Mouse (Mus musculus): Measurements from ENCODE around the gene Cyp17a1. TPM values are rescaled to one million over a fixed set of nuclear protein-coding genes. Genes with fewer than 3 reads are reported as not detected.
A peak's percentile ranks its signal among the peaks of the same experiment; 100 is the strongest.

Cyp17a1 gene
- polyA plus RNA-seq, 1 experiment from 2014 or later, result 5.8 TPM

- H3K4me3 ChIP-seq (ENCODE audit: low read depth, low read length), result no peak overlapping the region
- no peak for DNase-seq
- H3K4me2 ChIP-seq (ENCODE audit: low read depth, low read length), result no peak overlapping the region
- no peak overlapping the region for H3K9ac ChIP-seq (replicated peaks)
- no peak for TF ChIP-seq CTCF (IDR thresholded peaks at IDR 0.05; ENCODE audit: low read depth)
- no peak for TF ChIP-seq EP300 (IDR thresholded peaks at IDR 0.05; ENCODE audit: low read depth)
- WGBS (ENCODE audit: insufficient replicate concordance), result 48% methylated on average over 12 of the region's 12 CpGs
- H3K36me3 ChIP-seq (replicated peaks; ENCODE audit: insufficient read depth, low read length), result no peaks in the 10 kb centered on the region
- H3K27me3 ChIP-seq (ENCODE audit: insufficient read depth, low read length), result no peaks in the 10 kb centered on the region
- H3K9me3 ChIP-seq (ENCODE audit: low read length), result no peaks in the 10 kb centered on the region
- no peak for ATAC-seq
- H3K4me1 ChIP-seq (ENCODE audit: insufficient read depth), result peaks cover 5% of the 10 kb centered on the region; the same call in 1 of the 2 replicates
- no peak overlapping the region for H3K27ac ChIP-seq (ENCODE audit: low read depth)
These were observed 6.9 kb upstream of the Cyp17a1 start for GRCm38 (mm10) chr19:46679720-46680383.

GRCm38 (mm10) chr19:46675641-46676040 is 2.7 kb upstream of the Cyp17a1 start:
- ATAC-seq (no peak), DNase-seq (no peak)
- H3K4me1 ChIP-seq (ENCODE audit: insufficient read depth), result peaks cover 20% of the 10 kb centered on the region
- no peaks in the 10 kb centered on the region for H3K36me3 ChIP-seq (replicated peaks; ENCODE audit: insufficient read depth, low read length)
- no peak overlapping the region for H3K4me3 ChIP-seq (ENCODE audit: low read depth, low read length)
- WGBS (ENCODE audit: insufficient replicate concordance), result 77% methylated on average over 3 of the region's 3 CpGs
- no peak for TF ChIP-seq CTCF (IDR thresholded peaks at IDR 0.05; ENCODE audit: low read depth)
- no peak for TF ChIP-seq EP300 (IDR thresholded peaks at IDR 0.05; ENCODE audit: low read depth)
- no peaks in the 10 kb centered on the region for H3K27me3 ChIP-seq (ENCODE audit: insufficient read depth, low read length)
- H3K9me3 ChIP-seq (ENCODE audit: low read length), result no peaks in the 10 kb centered on the region
- H3K9ac ChIP-seq (replicated peaks), result no peak overlapping the region
- H3K4me2 ChIP-seq (ENCODE audit: low read depth, low read length), result no peak overlapping the region
- no peak overlapping the region for H3K27ac ChIP-seq (ENCODE audit: low read depth)

GRCm38 (mm10) chr19:46670691-46671090 is 2.3 kb downstream of the Cyp17a1 start:
- peaks cover 25% of the 10 kb centered on the region for H3K4me1 ChIP-seq (ENCODE audit: insufficient read depth)
- WGBS (ENCODE audit: insufficient replicate concordance), result 29% methylated on average over 13 of the region's 13 CpGs
- H3K4me2 ChIP-seq (ENCODE audit: low read depth, low read length), result peak overlapping the region; percentile 63
- H3K27me3 ChIP-seq (ENCODE audit: insufficient read depth, low read length), result no peaks in the 10 kb centered on the region
- TF ChIP-seq EP300 (IDR thresholded peaks at IDR 0.05; ENCODE audit: low read depth) (no peak), CTCF (IDR thresholded peaks at IDR 0.05; ENCODE audit: low read depth) (peak; percentile 86)
- no peaks in the 10 kb centered on the region for H3K9me3 ChIP-seq (ENCODE audit: low read length)
- ATAC-seq, result 0 out of 2 replicates have a peak, but pooled peaks have one; percentile 13
- H3K36me3 ChIP-seq (replicated peaks; ENCODE audit: insufficient read depth, low read length), result no peaks in the 10 kb centered on the region
- peak; percentile 71 for DNase-seq
- H3K4me3 ChIP-seq (ENCODE audit: low read depth, low read length), result no peak overlapping the region; the same call in 1 of the 2 replicates
- no peak overlapping the region for H3K27ac ChIP-seq (ENCODE audit: low read depth)
- peak overlapping the region; percentile 26; the same call in 1 of the 2 replicates for H3K9ac ChIP-seq (replicated peaks)

- peak overlapping the region; percentile 63 for H3K4me2 ChIP-seq (ENCODE audit: low read depth, low read length)
- no peaks in the 10 kb centered on the region for H3K27me3 ChIP-seq (ENCODE audit: insufficient read depth, low read length)
These were observed 3.2 kb downstream of the Cyp17a1 start for GRCm38 (mm10) chr19:46669802-46670201.

GRCm38 (mm10) chr19:46668263-46668662 is 4.7 kb downstream of the Cyp17a1 start:
- 65% methylated on average over 10 of the region's 10 CpGs for WGBS (ENCODE audit: insufficient replicate concordance)
- H3K4me1 ChIP-seq (ENCODE audit: insufficient read depth), result peaks cover 25% of the 10 kb centered on the region
- peak overlapping the region; percentile 42 for H3K9ac ChIP-seq (replicated peaks)
- H3K27me3 ChIP-seq (ENCODE audit: insufficient read depth, low read length), result no peaks in the 10 kb centered on the region
- H3K4me2 ChIP-seq (ENCODE audit: low read depth, low read length), result peak overlapping the region; percentile 63
- no peaks in the 10 kb centered on the region for H3K9me3 ChIP-seq (ENCODE audit: low read length)
- peak overlapping the region; percentile 89 for H3K27ac ChIP-seq (ENCODE audit: low read depth)
- peak overlapping the region; percentile 19 for H3K4me3 ChIP-seq (ENCODE audit: low read depth, low read length)
- peak; percentile 90 for ATAC-seq
- peak; percentile 87 for DNase-seq
- TF ChIP-seq EP300 (IDR thresholded peaks at IDR 0.05; ENCODE audit: low read depth) (peak; percentile 87), CTCF (IDR thresholded peaks at IDR 0.05; ENCODE audit: low read depth) (no peak)
- no peaks in the 10 kb centered on the region for H3K36me3 ChIP-seq (replicated peaks; ENCODE audit: insufficient read depth, low read length)

More at GRCm38 (mm10) chr19:46669802-46670201, 3.2 kb downstream of the Cyp17a1 start:
- Histone ChIP-seq H3K4me3 (ENCODE audit: low read depth, low read length) (peak overlapping the region; percentile 19; the same call in 1 of the 2 replicates), H3K9ac (replicated peaks) (peak overlapping the region; percentile 42; the same call in 1 of the 2 replicates), H3K4me1 (ENCODE audit: insufficient read depth) (peaks cover 25% of the 10 kb centered on the region), H3K9me3 (ENCODE audit: low read length) (no peaks in the 10 kb centered on the region), H3K27ac (ENCODE audit: low read depth) (peak overlapping the region; percentile 89; the same call in 1 of the 2 replicates), H3K36me3 (replicated peaks; ENCODE audit: insufficient read depth, low read length) (no peaks in the 10 kb centered on the region)
- TF ChIP-seq CTCF (IDR thresholded peaks at IDR 0.05; ENCODE audit: low read depth) (no peak), EP300 (IDR thresholded peaks at IDR 0.05; ENCODE audit: low read depth) (no peak)
- ATAC-seq (no peak), DNase-seq (no peak)
- WGBS (ENCODE audit: insufficient replicate concordance), result 39% methylated on average over 5 of the region's 5 CpGs

GRCm38 (mm10) chr19:46667300-46667699 is 5.7 kb downstream of the Cyp17a1 start:
- Histone ChIP-seq H3K27ac (ENCODE audit: low read depth) (peak overlapping the region; percentile 84), H3K4me1 (ENCODE audit: insufficient read depth) (peaks cover 21% of the 10 kb centered on the region; the same call in 1 of the 2 replicates), H3K4me3 (ENCODE audit: low read depth, low read length) (no peak overlapping the region), H3K9ac (replicated peaks) (peak overlapping the region; percentile 18), H3K36me3 (replicated peaks; ENCODE audit: insufficient read depth, low read length) (no peaks in the 10 kb centered on the region), H3K27me3 (ENCODE audit: insufficient read depth, low read length) (no peaks in the 10 kb centered on the region), H3K9me3 (ENCODE audit: low read length) (no peaks in the 10 kb centered on the region), H3K4me2 (ENCODE audit: low read depth, low read length) (peak overlapping the region; percentile 36)
- DNase-seq (no peak), ATAC-seq (no peak)
- 45% methylated on average over 11 of the region's 11 CpGs for WGBS (ENCODE audit: insufficient replicate concordance)
- TF ChIP-seq EP300 (IDR thresholded peaks at IDR 0.05; ENCODE audit: low read depth) (no peak), CTCF (IDR thresholded peaks at IDR 0.05; ENCODE audit: low read depth) (no peak)

All from liver, postnatal 0 days (tissue).